Mouse (Mus musculus) olfactory bulb, adult 2 months (tissue): Measurements from ENCODE around the gene Sp100.

Experiments used
- CTCF ChIP-seq: fragments of 200-500 bp; IDR thresholded peaks from 2 replicates; pipeline ENCODE4 v1.5.1; 2012; ENCODE audit warnings: low read depth, mild to moderate bottlenecking, low read length, moderate library complexity; ENCODE audit not compliant: insufficient read depth
- POLR2A ChIP-seq: fragments of 200-500 bp; IDR thresholded peaks from 2 replicates; pipeline ENCODE4 v1.6.1; 2012; ENCODE audit warnings: mild to moderate bottlenecking, low read depth, low read length, moderate library complexity; ENCODE audit not compliant: insufficient read depth

GRCm38 (mm10) chr1:85735463-85736123, 85.8 kb downstream of the Sp100 start:
- TF ChIP-seq CTCF = no peak
- TF ChIP-seq POLR2A = no peak
